Mouse (Mus musculus): ENCODE data around the gene Pepd.

The Pepd gene

GRCm38 (mm10) chr7:35027801-35028420 is 115.7 kb downstream of the Pepd start:
- DNase-seq (ENCODE audit: low read depth): no peak

GRCm38 (mm10) chr7:35028559-35028958 is 116.4 kb downstream of the Pepd start:
- DNase-seq (ENCODE audit: low read depth): no peak

GRCm38 (mm10) chr7:35029228-35029627 is 117.0 kb downstream of the Pepd start:
- DNase-seq (ENCODE audit: low read depth): no peak

GRCm38 (mm10) chr7:35029648-35030047 is 117.5 kb downstream of the Pepd start:
- no peak for DNase-seq (ENCODE audit: low read depth)

GRCm38 (mm10) chr7:35030567-35030966 is 118.4 kb downstream of the Pepd start:
- no peak for DNase-seq (ENCODE audit: low read depth)

GRCm38 (mm10) chr7:35035141-35035553 is 123.0 kb downstream of the Pepd start:
- no peak for DNase-seq (ENCODE audit: low read depth)

GRCm38 (mm10) chr7:35035565-35035964 is 123.4 kb downstream of the Pepd start:
- DNase-seq (ENCODE audit: low read depth): no peak

- no peak for DNase-seq (ENCODE audit: low read depth)
Observed at GRCm38 (mm10) chr7:35036266-35036731, 124.1 kb downstream of the Pepd start.

- no peak for DNase-seq (ENCODE audit: low read depth)
Observed at GRCm38 (mm10) chr7:35037408-35037807, 125.2 kb downstream of the Pepd start.

GRCm38 (mm10) chr7:35040176-35040972 is 128.2 kb downstream of the Pepd start:
- no peak for DNase-seq (ENCODE audit: low read depth)

- DNase-seq (ENCODE audit: low read depth): no peak
Observed at GRCm38 (mm10) chr7:35041286-35042208, 129.4 kb downstream of the Pepd start.

- DNase-seq (ENCODE audit: low read depth): no peak
Observed at GRCm38 (mm10) chr7:35042209-35042554, 130.0 kb downstream of the Pepd start.

- no peak for DNase-seq (ENCODE audit: low read depth)
Observed at GRCm38 (mm10) chr7:35042759-35043217, 130.6 kb downstream of the Pepd start.

GRCm38 (mm10) chr7:35043266-35043817 is 131.2 kb downstream of the Pepd start:
- no peak for DNase-seq (ENCODE audit: low read depth)

GRCm38 (mm10) chr7:35044719-35045118 is 132.5 kb downstream of the Pepd start:
- no peak for DNase-seq (ENCODE audit: low read depth)

- DNase-seq (ENCODE audit: low read depth): no peak
Observed at GRCm38 (mm10) chr7:35046091-35046490, 133.9 kb downstream of the Pepd start.

GRCm38 (mm10) chr7:35050540-35050939 is 138.4 kb downstream of the Pepd start:
- no peak for DNase-seq (ENCODE audit: low read depth)

- no peak for DNase-seq (ENCODE audit: low read depth)
Observed at GRCm38 (mm10) chr7:35053161-35053560, 141.0 kb downstream of the Pepd start.

- DNase-seq (ENCODE audit: low read depth): peak; percentile 11
Observed at GRCm38 (mm10) chr7:35054286-35054685, 142.1 kb downstream of the Pepd start.

- no peak for DNase-seq (ENCODE audit: low read depth)
Observed at GRCm38 (mm10) chr7:35054977-35055618, 142.9 kb downstream of the Pepd start.

- DNase-seq (ENCODE audit: low read depth): peak; percentile 62
Observed at GRCm38 (mm10) chr7:35055619-35056435, 143.6 kb downstream of the Pepd start.

Measured in induced T-regulatory cell, adult 2 months (primary cell).